Mouse (Mus musculus): ENCODE data around the gene Tmem74b.

DNA sequence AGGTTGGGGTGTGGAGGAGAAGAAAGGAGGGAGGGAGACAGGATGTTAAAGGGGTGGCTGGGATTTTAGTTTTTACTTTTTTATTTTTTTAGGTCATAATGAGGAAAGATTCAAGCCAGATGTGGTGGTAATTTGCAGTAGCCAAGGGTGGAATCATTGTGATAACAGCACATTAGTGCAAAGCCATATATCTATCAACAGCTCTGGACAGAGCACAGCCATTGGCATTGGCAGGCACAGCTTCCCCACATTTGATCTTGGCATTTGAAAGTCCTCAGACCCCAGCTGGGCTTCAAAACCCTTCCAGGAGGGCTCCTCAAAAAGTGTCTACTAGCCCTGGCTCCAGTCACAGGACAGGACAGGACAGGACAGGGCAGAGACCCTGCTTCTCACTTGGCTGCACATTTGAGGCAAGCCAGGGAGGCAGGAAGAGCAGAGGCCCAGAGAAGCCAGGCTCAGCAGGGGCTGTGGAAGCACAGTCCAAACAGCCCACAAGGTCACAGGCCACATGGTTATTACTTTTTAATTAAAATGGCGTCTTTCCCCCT is 57.1 kb downstream of the Tmem74b start:
- no peak for TF ChIP-seq CTCF (conservative IDR thresholded peaks at IDR 0.05; ENCODE audit: low read length)
- TF ChIP-seq NANOG (IDR thresholded peaks at IDR 0.05; ENCODE audit: borderline replicate concordance, low read length) = no peak
